Mouse (Mus musculus) heart, postnatal 14 days (tissue): ENCODE data around the gene Ism1. TPM values are rescaled to one million over a fixed set of nuclear protein-coding genes. Genes with fewer than 3 reads are reported as not detected.

Experiments used
- DNase-seq, 2 experiments: peaks; one replicate each; pipeline ENCODE4 v3.0.0; 2021 to 2022
- intact Hi-C: fragments of 180-260 bp; cut with DNase I; formaldehyde crosslinking; loops from one replicate; pipeline ENCODE4 v1.15.1; 2025
- total RNA-seq, 2 experiments: library from RNA; stranded (reverse); gene quantifications; 2 replicates each; pipeline ENCODE4 v1.2.3; 2021

Gene Ism1
- total RNA-seq, 2 experiments from 2014 or later = 0.79 to 0.83 TPM

- peak; percentile 13 to 19 for DNase-seq
- intact Hi-C loops = no loop called here
These were observed 114.6 kb downstream of the Ism1 start for GRCm38 (mm10) chr2:139792345-139793120.

- intact Hi-C loops = no loop called here
- DNase-seq = no peak
These were observed 126.1 kb downstream of the Ism1 start for GRCm38 (mm10) chr2:139804041-139804440.

GRCm38 (mm10) chr2:139807887-139808286 is 129.9 kb downstream of the Ism1 start:
- intact Hi-C loops = no loop called here
- no peak for DNase-seq

Other genes starting within 250 kb of the Ism1 start
- not detected for gene Sptlc3, start 184.3 kb upstream of the Ism1 start, total RNA-seq